Mouse (Mus musculus): ENCODE data around the gene Gadd45b. TPM values are rescaled to one million over a fixed set of nuclear protein-coding genes. Genes with fewer than 3 reads are reported as not detected.

Gene Gadd45b
- total RNA-seq, 2 experiments from 2014 or later = 16.4 to 19.0 TPM

DNA sequence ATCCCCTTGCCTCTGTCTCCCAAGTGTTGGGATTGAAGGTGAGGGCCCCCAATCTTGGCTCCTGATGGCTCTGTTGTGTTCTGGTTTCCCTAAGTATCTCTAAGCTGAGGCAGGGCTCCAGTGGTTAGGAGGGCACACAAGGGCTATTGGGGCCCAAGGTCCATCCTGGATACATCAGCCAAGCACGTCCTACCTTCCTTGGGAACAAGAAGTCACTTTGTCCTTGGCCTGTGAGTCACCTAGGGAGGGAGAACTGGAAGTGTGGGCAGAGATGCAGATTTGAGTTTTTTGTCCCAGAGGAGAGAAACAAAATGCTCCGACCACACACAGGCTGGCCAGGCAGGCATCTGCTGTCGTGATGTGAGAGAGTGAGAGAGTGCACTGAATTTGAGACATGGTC is 19.2 kb downstream of the Gadd45b start:
- DNase-seq (ENCODE audit: low spot score in 2 of 2) = no peak
- intact Hi-C loops (cut with DNase I) = no loop called here

DNA sequence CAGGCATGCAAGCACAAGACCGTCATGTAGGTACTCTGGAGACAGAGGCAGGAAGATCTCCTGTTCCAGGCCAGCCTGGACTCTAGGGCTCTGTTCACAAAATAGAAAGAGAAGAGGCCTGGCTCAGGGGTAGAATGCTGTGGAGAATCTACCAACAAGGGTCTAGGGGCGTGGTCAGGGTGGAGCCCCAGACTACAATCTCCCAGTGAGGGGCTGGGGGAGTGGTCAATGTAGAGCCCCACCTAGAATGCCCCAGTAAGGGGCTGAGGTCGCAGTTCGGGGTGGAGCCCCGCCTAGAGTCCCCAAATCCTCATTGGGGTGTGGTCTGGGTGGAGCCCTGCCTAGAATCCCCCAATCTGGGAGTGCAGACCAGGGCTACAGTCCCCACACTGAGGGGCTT is 20.4 kb downstream of the Gadd45b start:
- no peak for DNase-seq (ENCODE audit: low spot score in 2 of 2)
- intact Hi-C loops (cut with DNase I) = no loop called here

DNA sequence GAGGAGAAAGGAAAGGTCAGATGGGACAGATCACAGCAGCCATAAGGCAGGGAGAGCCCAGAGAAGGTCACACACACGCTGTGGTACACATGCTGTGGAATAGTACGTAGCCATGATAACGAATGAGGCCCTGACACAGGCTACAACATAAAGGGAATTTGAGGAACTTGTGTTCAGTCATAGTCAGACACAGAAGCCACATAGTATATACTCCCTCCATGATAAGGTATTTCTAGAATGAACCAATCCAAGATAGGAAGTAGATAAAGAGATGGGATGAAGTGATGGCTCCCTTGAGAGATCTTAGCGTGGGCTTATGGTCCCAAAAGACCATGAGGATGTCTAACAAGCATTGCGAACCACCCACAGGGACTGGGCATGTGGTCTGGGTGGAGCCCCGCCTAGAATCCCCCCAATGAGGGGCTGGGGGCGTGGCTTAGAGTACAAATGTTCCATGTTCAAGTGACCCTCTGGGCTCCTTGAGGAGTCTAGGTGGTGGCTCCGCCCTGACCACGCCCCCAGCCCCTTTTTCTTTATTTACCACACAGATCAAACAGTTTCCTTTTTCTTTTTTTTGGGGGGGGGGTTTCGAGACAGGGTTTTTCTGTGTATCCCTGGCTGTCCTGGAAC is 22.0 kb downstream of the Gadd45b start:
- DNase-seq (ENCODE audit: low spot score in 2 of 2) = no peak
- intact Hi-C loops (cut with DNase I) = no loop called here

DNA sequence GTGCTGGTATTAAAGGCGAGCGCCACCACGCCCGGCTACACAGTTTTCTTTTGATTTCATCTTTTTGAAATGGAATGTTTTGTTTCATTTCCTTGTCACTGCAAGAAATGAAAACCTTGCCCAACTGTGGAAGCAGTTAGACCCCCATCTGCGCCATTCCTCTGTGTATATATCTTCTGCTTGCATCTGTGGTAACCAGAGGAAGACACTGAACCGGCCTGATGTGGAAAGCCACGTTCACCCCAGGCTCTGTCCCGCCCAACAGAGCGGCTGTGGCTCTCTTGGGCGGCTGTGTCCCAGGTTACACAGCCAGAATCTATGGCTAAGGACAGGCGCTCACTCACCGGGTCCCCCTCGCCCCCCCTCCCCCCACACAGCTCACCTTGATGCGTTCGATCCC is 22.6 kb downstream of the Gadd45b start:
- intact Hi-C loops (cut with DNase I) = no loop called here
- no peak for DNase-seq (ENCODE audit: low spot score in 2 of 2)

DNA sequence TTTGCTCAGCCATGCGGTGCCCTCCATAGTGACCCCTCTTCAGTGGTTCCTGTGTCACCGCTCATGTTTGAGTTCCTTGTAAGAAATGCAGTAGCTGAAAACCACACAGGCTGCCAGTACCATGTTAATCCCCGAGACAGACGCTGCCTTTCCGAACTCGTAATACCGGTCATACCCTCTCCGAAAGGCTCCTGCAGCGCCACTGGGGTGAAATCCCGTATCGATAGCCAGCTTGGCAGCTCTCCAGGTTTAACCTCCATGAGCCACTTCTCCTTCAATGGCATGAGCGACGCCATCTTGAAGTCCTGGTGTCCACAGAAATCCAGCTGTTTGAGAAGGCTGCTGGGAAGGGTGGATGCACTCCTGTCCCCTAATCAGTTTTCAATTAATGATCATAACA is 24.5 kb downstream of the Gadd45b start:
- intact Hi-C loops (cut with DNase I) = no loop called here
- no peak for DNase-seq (ENCODE audit: low spot score in 2 of 2)

DNA sequence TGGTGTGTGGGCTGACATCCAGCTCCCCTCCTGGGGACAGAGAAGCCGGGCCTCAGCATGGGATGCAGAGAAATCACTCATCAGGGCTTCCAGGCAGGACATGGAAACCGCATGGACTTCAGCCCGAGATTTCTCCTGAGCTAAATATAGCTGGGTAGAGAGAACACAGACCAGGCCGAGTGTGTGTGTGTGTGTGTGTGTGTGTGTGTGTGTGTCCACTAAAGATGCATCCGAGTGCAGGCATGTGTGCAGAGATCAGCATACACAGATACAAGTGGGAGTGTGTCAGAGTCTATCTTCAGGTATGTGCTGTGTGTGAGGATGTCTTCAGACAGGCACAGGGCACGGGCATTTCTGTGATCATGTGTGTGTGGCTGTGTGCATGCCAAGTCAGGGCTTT is 25.0 kb downstream of the Gadd45b start:
- DNase-seq (ENCODE audit: low spot score in 2 of 2) = no peak
- intact Hi-C loops (cut with DNase I) = no loop called here

DNA sequence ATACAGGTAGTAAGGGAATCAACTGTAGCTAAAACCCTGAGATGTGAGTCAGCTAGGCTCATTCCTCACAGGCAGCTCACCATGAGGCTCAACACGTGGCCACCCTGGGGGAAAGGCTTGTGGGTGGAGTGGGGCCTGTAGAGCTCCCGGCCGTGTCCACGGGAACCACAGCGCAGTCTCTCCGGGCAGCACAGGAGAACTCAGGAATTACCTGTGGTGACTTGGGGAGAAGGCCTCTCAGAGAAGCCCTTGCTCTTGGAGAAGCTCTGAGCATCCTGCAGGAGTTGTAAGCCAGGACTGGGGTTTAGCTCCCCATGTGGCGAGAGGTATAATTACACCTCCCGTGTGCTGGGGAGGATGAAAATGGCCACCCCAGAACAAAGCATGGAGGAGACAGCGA is 25.7 kb downstream of the Gadd45b start:
- intact Hi-C loops (cut with DNase I) = no loop called here
- peak; percentile 54 to 69 for DNase-seq (ENCODE audit: low spot score in 2 of 2)

DNA sequence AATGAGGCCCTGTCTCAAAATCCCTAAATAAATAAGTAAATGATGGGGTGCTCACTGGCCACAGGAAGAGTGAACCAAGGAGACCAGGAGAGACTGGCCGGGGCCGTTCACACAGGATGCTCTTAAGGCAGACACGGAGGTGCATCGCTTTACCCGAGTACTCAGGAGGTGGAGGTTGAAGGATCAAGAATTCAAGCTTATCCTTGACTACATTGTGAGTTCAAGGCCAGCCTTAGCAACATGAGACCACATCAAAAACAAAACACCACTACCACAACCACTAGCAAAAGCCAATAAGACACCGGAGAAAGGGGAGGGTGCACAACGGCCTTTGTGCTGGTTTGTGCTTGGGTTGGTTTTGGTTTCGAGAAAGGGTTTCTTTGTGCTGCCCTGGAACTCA is 26.5 kb downstream of the Gadd45b start:
- intact Hi-C loops (cut with DNase I) = no loop called here
- no peak for DNase-seq (ENCODE audit: low spot score in 2 of 2)

DNA sequence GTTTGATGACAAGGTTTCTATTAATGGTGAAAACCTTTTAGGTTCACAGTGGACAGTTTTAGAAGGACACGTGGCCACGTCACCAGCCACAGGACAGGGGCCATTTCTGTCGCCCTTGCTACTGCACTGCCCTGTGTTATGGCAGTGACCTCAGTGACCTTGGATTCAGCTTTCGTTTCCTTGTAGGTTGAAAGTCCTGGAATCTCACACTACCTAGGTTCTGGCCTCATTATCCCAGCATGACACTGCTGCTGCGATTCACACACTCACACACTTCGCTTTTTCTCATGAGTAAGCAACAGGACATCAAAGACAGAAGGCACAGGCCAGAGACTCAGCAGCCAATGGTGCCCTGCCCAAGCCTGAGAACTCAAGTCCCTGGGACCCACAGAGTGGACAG is 27.0 kb downstream of the Gadd45b start:
- intact Hi-C loops (cut with DNase I) = no loop called here

DNA sequence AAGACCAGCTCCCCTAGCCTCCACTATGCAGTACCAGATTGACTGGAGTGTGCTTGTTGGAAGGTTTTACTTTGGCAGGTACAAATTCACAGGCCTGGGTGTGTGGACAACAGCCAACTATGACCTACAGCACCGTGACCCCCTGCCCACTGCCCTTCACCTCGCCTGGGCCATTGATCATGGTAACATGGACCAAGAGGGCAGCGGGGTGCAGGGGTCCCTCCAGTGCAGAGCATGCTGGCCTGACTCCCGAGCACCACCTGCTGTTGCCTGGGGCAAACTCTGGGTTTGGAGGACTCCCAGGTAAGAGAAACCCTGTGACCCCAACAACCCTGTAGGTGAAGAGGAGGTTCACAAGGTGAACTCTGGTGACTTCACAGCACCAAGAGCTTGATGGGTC is 27.9 kb downstream of the Gadd45b start:
- intact Hi-C loops (cut with DNase I) = no loop called here
- DNase-seq (ENCODE audit: low spot score in 2 of 2) = no peak

More for the DNA sequence above, 27.0 kb downstream of the Gadd45b start:
- no peak for DNase-seq (ENCODE audit: low spot score in 2 of 2)

DNA sequence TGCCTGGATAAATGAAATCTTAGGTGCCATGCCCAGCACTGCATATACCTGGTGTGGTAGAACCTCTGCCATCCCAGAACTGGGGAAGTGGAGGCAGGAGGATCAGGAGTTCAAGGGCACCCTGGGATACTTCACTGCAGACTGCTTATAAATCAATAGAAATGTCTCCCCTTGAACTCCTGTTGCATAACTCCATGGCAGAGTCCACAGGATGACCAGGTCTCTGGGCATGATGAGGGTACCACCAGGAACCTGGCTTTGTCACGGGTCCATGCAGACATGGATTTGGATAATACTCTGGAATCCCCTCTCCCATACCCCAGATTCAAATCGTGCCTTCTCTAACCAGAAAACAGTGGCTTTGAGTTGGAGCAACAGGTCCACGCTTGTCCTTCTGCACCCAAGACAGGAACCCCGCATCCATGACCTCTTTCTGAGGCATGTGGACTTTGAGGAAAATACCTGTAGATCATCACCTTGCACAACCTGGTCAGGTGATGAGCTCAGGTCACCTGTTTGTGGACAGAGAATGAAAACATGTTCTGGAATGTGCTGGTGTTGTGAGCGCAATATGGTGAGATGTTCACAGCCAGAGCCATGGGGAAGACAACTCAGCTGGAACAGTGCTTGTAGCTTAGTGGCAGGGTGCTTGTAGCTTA is 29.2 kb downstream of the Gadd45b start:
- intact Hi-C loops (cut with DNase I) = no loop called here
- no peak for DNase-seq (ENCODE audit: low spot score in 2 of 2)

DNA sequence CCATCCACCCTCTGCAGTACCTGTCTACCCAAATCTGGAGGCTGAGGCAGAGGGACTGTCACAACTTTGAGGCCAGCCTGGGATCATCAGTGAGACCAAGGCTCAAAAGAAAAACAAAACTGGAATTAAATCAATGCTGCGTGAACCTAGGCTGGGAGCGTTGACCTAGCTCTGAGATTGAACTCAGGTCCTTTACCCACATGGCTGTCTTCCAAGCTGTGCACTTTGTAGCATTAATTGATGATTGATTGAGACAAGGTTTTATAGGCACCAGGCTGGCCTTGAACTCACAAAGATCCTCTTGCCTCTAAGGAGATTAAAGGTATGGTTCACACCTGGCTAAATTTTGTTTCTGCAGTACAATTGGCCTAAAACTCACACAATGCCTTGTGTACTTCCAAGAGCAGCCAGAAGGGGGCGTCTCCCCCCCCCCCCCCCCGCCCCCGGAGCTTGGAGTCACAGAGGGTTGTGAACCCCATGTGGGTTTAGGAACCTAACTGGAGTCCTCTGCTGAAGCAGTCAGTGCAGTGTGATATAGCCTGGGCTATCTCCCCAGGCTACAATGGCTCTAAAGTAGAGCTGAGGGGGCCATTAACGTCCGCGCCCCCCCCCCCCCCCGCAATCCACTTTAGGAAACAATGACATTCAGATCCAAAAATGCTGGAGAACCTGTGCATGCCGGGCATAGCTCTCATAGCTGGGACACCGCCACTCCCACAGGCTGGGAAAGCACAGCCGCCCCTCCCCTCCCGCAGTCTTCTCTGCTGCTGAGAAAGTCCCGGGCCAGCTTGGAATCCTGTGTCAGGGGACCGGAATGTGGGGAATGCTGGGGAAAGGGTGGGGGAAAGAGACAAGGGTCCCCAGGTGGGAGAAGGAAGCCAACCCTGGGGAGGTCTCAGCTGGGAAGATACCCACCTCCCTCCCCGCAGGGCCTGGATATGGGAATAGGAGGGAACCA is 31.0 kb downstream of the Gadd45b start:
- intact Hi-C loops (cut with DNase I) = no loop called here
- DNase-seq (ENCODE audit: low spot score in 2 of 2) = no peak

DNA sequence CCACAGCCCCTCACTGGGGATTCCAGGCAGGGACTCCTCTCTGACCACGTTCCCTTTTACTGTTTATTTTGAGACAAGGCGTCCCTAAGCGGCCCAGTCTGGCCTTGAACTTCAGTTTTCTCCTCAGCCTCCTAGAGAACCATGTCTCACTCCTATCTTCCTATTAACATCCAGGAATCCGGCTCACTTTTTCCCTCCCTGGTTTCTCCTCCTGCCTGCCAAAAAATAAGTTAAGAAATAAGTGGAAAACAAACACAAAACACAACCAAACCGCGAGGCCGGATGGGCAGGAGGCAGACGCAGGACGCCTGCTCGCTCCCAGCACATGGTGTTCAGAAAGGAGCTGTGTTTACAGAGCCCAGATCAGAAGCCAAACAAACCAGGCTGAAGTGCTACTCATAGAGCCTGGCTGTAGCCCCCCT is 32.2 kb downstream of the Gadd45b start:
- intact Hi-C loops (cut with DNase I) = no loop called here
- DNase-seq (ENCODE audit: low spot score in 2 of 2) = no peak

DNA sequence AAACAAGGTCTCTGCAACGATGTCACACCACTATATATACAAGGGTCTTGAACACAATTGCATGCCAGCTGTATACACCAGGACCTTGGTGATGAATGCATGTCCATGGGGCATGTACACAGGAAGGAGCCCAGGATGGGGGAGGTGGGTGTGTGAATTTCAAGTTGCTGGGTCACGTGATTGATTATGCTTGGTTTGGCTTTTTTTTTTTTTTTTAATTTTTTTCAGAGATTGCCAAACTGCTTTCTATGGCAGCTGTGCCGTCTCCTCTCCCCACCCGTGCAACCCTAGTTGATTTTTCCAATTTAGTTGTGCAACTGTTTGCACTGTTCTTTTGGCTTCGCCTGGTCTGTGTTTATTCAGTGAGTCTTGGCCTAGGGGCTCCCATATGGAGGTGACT is 32.7 kb downstream of the Gadd45b start:
- intact Hi-C loops (cut with DNase I) = no loop called here
- DNase-seq (ENCODE audit: low spot score in 2 of 2) = no peak

DNA sequence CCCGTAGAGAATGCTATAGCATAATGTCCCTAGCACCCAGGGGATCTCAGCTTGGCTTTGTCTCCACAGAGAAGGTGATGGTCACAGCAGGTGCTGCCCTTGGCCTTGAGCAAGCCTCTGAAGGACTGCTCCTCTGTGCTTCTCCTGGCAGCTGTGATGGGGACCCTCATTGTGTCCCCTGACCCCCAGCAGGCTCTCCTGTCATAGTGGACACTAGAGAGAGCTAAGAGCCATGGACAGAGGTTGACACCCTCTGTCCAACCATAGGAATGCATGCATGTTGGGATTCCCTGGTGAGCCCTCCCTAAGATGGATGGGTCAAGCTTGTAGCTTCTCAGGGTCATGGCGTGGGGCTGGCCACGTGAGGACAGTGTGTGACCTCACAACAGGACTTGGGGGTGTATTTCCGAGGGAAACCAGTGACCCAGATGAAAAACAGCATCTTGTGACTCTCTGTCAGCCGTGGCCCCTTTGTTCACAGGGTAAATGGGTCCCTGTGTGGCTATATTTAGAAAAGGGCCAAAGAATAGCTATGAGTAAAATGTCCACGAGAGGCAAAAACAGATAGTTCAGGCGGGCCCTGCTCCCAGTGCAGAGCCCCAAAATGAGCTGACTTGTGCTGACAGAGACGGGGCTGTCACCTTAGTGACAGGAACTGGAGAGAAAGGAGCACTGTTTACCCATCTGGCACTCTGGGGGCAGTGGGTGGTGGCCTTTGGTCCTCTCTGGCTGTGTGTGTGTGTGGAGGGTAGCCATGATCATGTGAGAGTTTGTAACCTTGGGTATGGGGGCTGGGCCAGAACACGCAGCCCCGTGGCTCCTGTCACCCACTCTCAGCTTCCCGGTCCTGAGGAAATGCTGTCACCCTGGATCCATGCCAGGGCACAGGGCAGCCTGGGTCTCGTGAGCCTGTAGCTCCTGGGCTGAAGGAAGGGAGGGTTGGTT is 33.4 kb downstream of the Gadd45b start:
- intact Hi-C loops (cut with DNase I) = no loop called here
- DNase-seq (ENCODE audit: low spot score in 2 of 2) = no peak

DNA sequence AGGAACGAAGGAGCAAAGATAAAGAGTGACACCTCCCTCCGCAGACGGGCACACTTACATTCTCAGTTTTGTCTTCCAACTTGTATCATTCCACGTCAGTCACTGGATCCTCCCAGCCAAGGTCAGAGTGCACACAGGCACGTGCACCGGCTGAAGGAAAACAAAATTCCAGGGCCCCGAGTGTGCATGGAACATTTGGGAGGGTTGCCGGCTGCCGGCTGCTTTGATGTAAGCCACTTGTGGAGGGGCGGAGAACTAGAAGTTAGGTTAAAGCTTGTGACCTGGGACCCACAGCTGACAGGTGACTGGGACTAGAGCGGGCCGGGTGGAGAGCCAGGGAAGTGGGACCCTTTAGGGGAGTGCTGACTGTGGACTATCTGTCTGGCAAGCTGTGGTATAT is 36.4 kb downstream of the Gadd45b start:
- DNase-seq (ENCODE audit: low spot score in 2 of 2) = no peak
- intact Hi-C loops (cut with DNase I) = no loop called here

DNA sequence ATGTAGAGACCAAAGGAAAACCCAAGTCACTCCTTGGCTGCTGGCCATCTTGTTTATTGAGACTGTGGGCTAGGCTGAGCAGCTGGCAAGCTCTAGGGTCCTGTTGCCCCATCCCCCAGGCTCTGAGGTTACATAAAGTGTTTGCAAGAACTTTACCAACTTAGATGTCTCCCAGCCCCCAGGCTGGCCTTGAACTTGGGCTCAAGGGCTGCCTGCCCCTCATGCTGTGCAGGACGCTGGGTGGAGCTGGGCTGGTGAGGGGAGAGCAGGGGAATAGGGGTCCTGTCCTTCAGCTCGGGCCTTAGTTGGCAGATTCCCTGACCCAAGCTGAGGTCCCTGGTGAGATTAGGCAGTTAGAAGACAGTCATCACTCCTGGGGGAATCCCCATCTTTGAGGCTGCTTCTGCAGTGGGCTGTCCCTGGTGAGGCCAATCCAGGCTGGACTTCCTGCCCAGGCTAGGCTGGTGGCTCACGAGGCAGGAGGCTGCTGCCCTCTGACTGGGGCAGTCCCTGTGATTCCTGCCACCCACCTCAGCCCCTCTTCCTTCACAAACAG is 37.3 kb downstream of the Gadd45b start:
- DNase-seq (ENCODE audit: low spot score in 2 of 2) = no peak
- intact Hi-C loops (cut with DNase I) = no loop called here

DNA sequence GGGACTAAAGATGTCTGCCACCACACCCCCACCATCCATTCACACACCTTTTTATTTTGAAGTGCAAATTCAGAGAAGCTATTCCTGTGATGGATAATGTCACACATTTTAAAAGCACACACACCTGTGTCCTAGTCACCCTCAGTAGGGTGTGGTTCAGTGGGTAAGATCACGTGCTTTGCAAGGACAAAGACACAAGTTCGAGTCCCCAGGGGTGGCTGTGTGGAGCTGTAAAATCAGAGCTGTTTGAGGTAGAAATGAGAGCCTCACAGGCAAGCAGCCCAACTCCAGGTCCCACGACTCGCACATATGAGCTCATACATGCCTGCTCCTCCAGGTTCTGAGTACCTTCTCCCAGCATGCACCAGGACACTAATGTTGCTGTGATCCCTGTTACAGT is 38.2 kb downstream of the Gadd45b start:
- DNase-seq (ENCODE audit: low spot score in 2 of 2) = no peak
- intact Hi-C loops (cut with DNase I) = no loop called here

DNA sequence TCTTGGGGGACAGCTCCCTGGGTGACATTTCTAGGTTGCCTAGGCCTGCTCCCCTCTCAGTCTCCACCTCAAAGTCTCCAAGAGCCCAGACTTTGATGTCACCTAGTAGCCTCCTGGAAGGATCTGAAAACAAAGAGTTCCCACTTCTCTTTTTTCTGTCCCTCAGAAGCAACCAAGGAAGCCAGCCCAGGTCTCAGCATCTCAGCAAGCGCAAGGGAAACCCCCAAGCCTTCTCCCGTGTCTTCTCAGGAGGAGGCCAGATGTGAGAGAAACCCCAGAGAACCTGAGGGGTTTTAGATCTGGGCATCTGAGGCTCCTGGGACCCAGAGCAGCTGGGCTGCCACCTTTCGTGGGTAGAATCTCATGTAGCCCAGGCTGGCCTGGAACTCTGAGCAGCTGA is 39.4 kb downstream of the Gadd45b start:
- intact Hi-C loops (cut with DNase I) = no loop called here
- no peak for DNase-seq (ENCODE audit: low spot score in 2 of 2)
